Mouse (Mus musculus): ENCODE measurements around the gene Brd2.

Brd2 gene

DNA sequence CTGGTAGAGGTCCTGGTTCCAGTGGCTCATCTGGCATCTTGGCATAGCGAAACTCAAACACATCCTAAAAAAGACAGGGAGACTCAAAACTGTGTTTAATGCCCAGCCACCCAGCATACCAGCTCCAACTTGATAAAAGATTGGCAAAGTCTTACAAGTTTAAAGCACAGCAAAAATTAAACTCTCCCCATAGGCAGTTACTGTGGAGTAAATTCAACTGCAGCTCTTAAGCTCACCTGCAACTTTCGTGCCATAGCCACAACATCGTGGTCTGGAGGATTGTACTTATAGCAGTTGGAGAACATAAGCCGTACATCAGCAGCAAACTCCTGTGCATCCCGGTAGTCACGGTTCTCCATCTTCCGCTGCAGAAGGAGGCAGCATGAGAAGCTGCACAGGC, 8.3 kb downstream of the Brd2 start:
- no peak for DNase-seq (ENCODE audit: low spot score)

- no peak for DNase-seq (ENCODE audit: low spot score)
Measured at GRCm38 (mm10) chr17:34110309-34110708, 12.1 kb downstream of the Brd2 start.

DNA sequence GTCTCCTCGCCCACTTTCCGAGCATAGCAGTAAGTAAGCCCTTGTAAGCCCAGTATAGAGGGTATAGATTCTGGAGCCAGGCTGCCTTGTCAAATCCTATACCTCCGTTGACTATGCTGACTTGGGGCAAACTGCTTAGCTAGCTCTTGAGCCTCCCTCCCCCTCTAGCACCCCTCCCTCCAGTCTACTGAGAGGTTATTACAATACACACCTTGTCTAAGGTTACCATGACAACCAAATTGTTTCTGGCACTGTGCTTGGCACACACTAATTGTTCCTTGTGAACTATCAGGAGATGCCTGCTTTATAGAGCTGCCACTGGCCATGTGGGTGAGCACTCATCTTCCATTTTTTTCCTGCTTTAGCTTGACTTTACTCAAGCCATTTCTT, 12.6 kb downstream of the Brd2 start:
- DNase-seq (ENCODE audit: low spot score): no peak

DNA sequence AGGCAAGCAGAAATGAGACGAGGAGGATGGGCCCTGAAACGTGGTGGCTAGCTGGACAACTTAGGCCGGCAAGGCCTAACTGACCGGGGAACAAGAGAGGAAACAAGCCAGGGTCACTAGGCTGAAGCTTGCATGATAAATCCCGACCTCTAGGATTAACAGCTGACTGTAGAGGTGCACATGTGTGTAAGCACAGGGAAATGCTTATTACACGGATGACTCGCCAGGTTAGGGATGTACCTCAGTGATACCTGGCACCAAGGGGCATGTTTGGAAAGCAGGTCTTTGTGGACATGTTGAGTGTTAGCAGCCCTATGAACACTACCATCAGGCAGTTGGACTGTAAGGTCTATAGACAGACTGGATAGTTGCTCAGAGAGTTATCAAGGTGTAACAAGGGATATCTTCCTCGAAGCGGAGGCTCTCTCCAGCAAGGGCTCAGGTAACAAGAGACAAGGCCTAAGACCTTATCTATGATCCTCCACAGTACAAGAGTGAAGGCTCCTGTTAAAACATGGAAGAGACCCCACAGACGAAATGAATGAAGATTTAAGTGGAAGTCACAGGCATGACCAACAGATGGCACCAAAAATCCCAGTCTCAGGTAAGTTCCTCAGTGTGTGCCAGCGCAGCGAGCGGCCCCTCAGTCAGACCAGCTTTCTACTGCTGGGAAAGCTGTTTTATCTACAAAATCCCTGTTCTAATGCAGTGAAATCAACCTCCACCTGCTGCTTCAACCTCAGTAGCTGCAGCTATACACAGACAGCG, 13.2 kb downstream of the Brd2 start:
- DNase-seq (ENCODE audit: low spot score): no peak

DNA sequence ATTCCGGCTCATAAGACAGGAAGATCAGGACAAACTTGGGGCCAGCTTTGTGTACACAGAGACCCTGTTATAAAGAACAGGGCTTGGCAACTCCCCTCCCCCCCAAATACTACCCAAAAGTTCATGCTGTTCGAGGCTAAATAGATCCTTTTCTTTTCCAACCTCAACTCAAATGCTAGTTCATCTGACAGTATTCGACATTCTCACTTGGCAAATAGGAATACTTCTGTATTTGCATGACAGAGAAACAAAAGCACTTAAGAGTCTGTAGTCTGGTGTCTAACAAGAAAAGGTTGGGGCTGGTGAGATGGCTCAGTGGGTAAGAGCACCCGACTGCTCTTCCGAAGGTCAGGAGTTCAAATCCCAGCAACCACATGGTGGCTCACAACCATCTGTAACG, 14.0 kb downstream of the Brd2 start:
- no peak for DNase-seq (ENCODE audit: low spot score)

- no peak for DNase-seq (ENCODE audit: low spot score)
Measured at GRCm38 (mm10) chr17:34107109-34107867, 15.1 kb downstream of the Brd2 start.

- no peak for DNase-seq (ENCODE audit: low spot score)
Measured at GRCm38 (mm10) chr17:34106555-34106954, 15.9 kb downstream of the Brd2 start.

DNA sequence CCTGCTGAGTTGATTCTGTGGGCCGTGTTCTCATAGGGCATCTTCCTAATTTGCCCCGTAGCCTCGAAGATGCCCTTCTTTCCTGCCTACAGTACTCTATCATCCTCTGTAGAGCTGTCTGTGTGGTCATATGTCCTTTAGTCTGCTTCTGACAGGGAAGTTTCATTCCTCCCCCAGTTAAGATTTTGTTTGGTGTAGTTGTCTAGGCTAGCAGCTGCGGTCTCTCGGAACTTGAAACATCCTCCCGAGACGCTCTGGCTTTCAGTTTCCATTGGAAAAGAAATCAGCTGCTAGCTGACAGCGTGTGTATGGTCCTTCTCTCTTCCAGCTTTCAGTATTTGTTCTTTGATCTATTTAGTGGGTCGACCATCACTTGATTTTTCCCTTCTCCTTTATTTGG, 17.6 kb downstream of the Brd2 start:
- no peak for DNase-seq (ENCODE audit: low spot score)

DNA sequence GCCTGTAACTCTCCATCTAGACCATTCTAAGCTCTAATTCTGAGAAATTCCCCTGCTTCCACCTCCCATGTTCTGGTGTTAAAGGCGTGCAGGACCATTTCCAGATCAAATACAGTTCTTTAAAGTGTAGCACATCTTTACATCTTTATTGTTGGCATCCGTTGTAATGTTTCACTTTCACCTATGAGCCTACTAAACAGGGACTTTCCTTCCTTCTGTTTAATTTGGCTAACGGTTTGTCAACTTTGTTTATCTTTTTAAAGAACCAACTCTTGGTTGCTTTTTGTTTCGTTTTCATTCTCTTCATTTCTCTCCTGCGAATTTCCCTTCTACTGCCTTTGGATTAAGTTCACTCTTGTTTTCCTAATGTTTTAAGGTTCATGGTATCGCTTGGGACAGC, 19.6 kb downstream of the Brd2 start:
- DNase-seq (ENCODE audit: low spot score): no peak

- DNase-seq (ENCODE audit: low spot score): peak; percentile 76
Measured at GRCm38 (mm10) chr17:34101604-34102032, 20.8 kb downstream of the Brd2 start.

DNA sequence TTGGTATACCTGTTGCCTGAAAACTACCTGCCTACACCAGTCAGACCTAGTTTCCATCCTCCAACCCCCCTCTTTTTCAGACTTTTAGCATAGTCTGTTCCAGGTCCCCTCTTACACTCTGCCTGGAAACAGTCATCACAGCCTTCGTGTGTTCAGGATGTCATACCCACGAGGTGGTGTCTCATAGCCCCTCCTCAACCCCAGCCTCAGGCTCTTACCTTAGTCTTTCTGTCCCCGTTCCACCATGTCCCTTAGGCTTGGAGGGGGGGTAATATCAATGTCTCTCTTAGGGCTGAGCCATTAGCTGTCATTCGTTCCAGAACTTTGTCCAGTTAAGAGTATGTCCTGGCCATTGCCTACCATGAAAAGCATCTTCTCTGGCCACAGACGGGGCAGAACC, 21.2 kb downstream of the Brd2 start:
- no peak for DNase-seq (ENCODE audit: low spot score)

- no peak for DNase-seq (ENCODE audit: low spot score)
Measured at GRCm38 (mm10) chr17:34099531-34099930, 22.9 kb downstream of the Brd2 start.

DNA sequence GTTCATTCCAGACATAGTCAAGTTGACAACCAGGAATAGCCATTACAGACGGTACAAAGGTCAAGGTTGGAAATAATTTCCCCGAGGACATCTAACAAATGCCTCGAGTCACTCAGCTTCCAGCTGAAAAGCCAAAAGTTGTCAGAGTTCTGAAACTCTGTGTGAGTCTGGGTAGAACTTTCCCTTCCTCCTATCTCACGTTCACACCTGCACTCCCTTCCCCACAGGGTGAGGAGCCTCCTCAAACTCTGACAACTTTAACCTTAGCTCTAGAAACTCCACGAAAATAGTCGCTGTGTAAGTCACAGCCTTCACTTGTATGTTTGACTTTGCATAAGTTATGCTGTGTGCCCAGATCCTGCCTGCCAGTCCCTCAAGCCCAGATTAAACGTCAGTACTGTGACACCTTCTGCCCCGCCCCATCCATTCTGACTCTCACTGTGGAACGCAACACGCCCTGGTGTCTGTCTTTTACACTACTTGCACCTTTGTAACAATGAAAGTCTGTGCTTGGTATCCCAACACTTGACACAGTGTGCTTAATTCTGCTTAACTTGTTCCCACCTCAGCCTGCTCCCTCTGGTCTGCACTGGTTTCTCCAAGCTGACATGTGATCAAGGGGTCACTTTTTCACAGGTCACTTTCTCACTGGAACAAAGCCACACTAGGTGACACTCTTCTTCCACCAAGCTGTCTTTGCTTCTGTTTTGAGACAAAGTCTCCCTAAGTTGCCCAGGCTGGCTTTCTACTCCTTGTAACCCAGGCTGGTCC, 23.5 kb downstream of the Brd2 start:
- DNase-seq (ENCODE audit: low spot score): no peak

- no peak for DNase-seq (ENCODE audit: low spot score)
Measured at GRCm38 (mm10) chr17:34097272-34097671, 25.2 kb downstream of the Brd2 start.

DNA sequence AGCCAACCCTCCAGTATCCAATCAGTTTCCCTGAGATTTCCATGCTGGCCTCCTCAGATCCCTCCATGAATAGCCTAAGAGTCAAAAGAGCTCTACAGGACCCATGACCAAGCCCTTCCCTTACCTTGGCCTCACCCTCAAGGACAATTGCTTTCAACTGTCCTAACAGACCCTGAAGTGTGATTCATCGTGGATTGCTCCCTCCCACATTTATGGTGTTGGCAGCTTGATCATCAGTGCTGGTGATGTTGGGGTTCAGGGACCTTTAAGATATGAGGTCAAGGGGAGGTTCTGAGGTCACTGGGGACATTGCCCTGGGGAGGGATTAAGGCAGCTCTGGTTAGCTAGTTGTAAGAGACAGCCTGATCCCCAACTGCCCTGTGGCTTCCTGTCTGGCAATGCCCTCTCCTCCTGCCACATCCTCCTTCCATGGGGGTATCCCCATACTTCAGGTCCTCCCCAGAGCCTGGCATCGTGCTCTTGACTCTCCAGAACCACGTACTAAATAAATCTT, 25.9 kb downstream of the Brd2 start:
- DNase-seq (ENCODE audit: low spot score): no peak

DNA sequence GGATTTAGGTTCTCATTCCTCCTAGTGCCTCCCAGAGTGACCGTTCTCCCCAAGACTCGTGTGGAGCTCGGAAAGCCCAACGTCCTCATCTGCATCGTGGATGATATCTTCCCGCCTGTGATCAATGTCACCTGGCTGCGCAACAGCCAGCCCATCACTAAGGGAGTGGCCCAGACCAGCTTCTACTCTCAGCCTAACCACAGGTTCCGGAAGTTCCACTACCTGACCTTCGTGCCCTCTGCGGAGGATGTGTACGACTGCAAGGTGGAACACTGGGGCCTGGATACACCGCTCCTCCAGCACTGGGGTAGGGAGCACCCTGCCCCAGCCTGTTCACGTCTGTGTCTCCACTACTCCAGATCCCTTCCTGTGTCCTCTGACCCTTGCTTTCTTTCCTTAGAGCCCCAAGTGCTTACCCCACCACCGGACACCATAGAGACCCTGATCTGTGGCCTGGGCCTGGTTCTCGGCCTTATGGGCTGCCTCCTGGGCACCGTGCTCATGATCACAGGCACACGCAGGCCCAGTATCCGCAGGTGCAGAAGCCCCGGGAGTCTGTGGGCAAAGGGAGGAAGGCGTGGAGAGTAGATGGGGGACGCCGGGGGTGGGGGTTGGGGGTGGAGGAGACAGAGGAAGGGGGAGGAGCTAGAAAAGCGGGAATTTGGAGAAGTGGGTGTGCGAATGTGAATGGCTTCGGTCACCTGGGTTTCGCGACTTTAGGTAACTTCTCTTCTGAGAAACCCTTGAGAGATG, 28.0 kb downstream of the Brd2 start:
- DNase-seq (ENCODE audit: low spot score): no peak

- DNase-seq (ENCODE audit: low spot score): no peak
Measured at GRCm38 (mm10) chr17:34093199-34093874, 29.1 kb downstream of the Brd2 start.

GRCm38 (mm10) chr17:34092197-34092875, 30.1 kb downstream of the Brd2 start, which contains the start of gene H2-Oa:
H2-Oa (plus strand) TSS chr17:34092340.
- no peak for DNase-seq (ENCODE audit: low spot score)

DNA sequence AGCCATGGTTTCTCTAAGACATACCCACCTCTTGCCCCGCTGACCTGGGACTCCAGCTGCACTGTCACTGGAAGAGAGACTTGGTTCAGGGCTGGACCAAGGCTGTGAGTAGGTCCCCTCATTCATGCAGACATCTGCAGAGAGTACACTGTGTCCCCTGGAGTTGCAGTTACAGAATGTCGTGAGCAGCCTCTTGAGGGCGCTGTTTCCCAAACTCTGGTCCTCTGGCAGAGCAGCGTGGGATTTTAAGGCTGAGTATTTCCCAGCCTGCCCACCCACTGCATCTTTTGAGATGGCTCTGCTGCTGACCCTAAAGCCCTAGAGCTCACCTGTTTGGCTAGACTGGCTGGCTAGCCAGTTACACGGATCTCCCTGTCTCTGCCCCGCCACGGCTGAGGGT, 31.5 kb downstream of the Brd2 start:
- DNase-seq (ENCODE audit: low spot score): peak; percentile 48

- no peak for DNase-seq (ENCODE audit: low spot score)
Measured at GRCm38 (mm10) chr17:34088124-34088523, 34.3 kb downstream of the Brd2 start.

DNA sequence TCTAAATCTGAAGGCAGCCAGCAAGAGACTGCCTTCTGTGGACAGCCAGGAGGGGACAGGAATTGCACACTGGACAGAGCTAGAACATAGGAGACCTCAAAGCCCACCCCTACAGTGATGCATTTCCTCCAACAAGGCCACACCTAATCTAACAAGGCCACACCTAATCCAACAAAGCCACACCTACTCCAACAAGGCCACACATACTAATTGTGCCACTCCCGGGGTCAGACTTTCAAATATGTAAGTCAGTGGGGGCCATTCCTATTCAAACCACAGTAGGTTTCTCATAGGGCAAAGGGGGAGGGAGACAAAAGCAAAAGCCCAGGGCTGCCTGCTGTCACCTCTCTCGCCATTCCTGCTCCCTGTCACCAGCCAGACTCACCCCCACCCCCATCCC, 35.0 kb downstream of the Brd2 start:
- no peak for DNase-seq (ENCODE audit: low spot score)

Measured in testis, postnatal 14 days (tissue).